Mouse (Mus musculus): ENCODE measurements around the gene Grip1.

The Grip1 gene

GRCm38 (mm10) chr10:119660677-119661353 is 207.2 kb downstream of the Grip1 start:
- in situ Hi-C loops (cut with MboI, MseI), result loop anchor here (25.0 kb wide), 1 partner anchor 524 kb away; no protein-coding TSS in a partner anchor

GRCm38 (mm10) chr10:119663586-119663985 is 210.0 kb downstream of the Grip1 start:
- in situ Hi-C loops (cut with MboI, MseI), result loop anchor here (25.0 kb wide), 1 partner anchor 526 kb away; no protein-coding TSS in a partner anchor

- in situ Hi-C loops (cut with MboI, MseI), result loop anchor here (25.0 kb wide), 1 partner anchor 529 kb away; no protein-coding TSS in a partner anchor
These were observed 212.8 kb downstream of the Grip1 start for GRCm38 (mm10) chr10:119666386-119666785.

- in situ Hi-C loops (cut with MboI, MseI), result loop anchor here (25.0 kb wide), 1 partner anchor 533 kb away; no protein-coding TSS in a partner anchor
These were observed 216.8 kb downstream of the Grip1 start for GRCm38 (mm10) chr10:119670456-119670855.

- in situ Hi-C loops (cut with MboI, MseI), result no loop called here
These were observed 230.8 kb downstream of the Grip1 start for GRCm38 (mm10) chr10:119684377-119684826.

- in situ Hi-C loops (cut with MboI, MseI), result no loop called here
These were observed 237.9 kb downstream of the Grip1 start for GRCm38 (mm10) chr10:119691358-119692083.

- in situ Hi-C loops (cut with MboI, MseI), result no loop called here
These were observed 238.8 kb downstream of the Grip1 start for GRCm38 (mm10) chr10:119692284-119692890.

GRCm38 (mm10) chr10:119693400-119693799 is 239.8 kb downstream of the Grip1 start:
- in situ Hi-C loops (cut with MboI, MseI), result no loop called here

GRCm38 (mm10) chr10:119697257-119697798 is 243.7 kb downstream of the Grip1 start:
- in situ Hi-C loops (cut with MboI, MseI), result no loop called here

GRCm38 (mm10) chr10:119705348-119705747 is 251.7 kb downstream of the Grip1 start:
- in situ Hi-C loops (cut with MboI, MseI), result no loop called here

GRCm38 (mm10) chr10:119706281-119706680 is 252.7 kb downstream of the Grip1 start:
- in situ Hi-C loops (cut with MboI, MseI), result no loop called here

- in situ Hi-C loops (cut with MboI, MseI), result no loop called here
These were observed 253.4 kb downstream of the Grip1 start for GRCm38 (mm10) chr10:119706983-119707382.

GRCm38 (mm10) chr10:119721887-119722286 is 268.3 kb downstream of the Grip1 start:
- in situ Hi-C loops (cut with MboI, MseI), result no loop called here

GRCm38 (mm10) chr10:119722471-119722870 is 268.8 kb downstream of the Grip1 start:
- in situ Hi-C loops (cut with MboI, MseI), result no loop called here

GRCm38 (mm10) chr10:119723671-119724070 is 270.0 kb downstream of the Grip1 start:
- in situ Hi-C loops (cut with MboI, MseI), result no loop called here

GRCm38 (mm10) chr10:119725363-119725762 is 271.7 kb downstream of the Grip1 start:
- in situ Hi-C loops (cut with MboI, MseI), result no loop called here

- in situ Hi-C loops (cut with MboI, MseI), result no loop called here
These were observed 272.3 kb downstream of the Grip1 start for GRCm38 (mm10) chr10:119725966-119726365.

- in situ Hi-C loops (cut with MboI, MseI), result no loop called here
These were observed 273.3 kb downstream of the Grip1 start for GRCm38 (mm10) chr10:119726921-119727320.

GRCm38 (mm10) chr10:119730206-119730605 is 276.6 kb downstream of the Grip1 start:
- in situ Hi-C loops (cut with MboI, MseI), result no loop called here

GRCm38 (mm10) chr10:119735011-119735992 is 281.7 kb downstream of the Grip1 start:
- in situ Hi-C loops (cut with MboI, MseI), result no loop called here

GRCm38 (mm10) chr10:119739466-119739865 is 285.8 kb downstream of the Grip1 start:
- in situ Hi-C loops (cut with MboI, MseI), result no loop called here
